Mouse (Mus musculus) heart, postnatal 0 days (tissue): ENCODE measurements around the gene Gas1.

ENCODE experiments used
- CTCF ChIP-seq: IDR thresholded peaks from 2 replicates; pipeline ENCODE4 v1.5.1; 2016; ENCODE audit warnings: antibody characterized with exemption, control low read depth, low read depth
- EP300 ChIP-seq: IDR thresholded peaks from 2 replicates; pipeline ENCODE4 v1.6.1; 2016; ENCODE audit warnings: antibody characterized with exemption, low read depth

GRCm38 (mm10) chr13:60125020-60125419 is 52.1 kb downstream of the Gas1 start:
- TF ChIP-seq CTCF, result no peak
- TF ChIP-seq EP300, result no peak
